Mouse (Mus musculus): ENCODE results near the gene Dna2. TPM values are rescaled to one million over a fixed set of nuclear protein-coding genes. Genes with fewer than 3 reads are reported as not detected.
"Not testable (repeated sequence)": the region's sequence is repeated elsewhere in the genome, so short reads cannot be mapped to it uniquely, and the experiment has no call there.

The Dna2 gene
- 8.3 and 9.7 TPM in 2 replicates for polyA plus RNA-seq (2012)

GRCm38 (mm10) chr10:62946738-62947471 is at the start of gene Dna2:
Gene Dna2 (plus strand): TSS chr10:62947026.
- no peak for TF ChIP-seq GATA1 (IDR thresholded peaks at IDR 0.05; ENCODE audit: low read length)

GRCm38 (mm10) chr10:62897437-62897836 is 49.4 kb upstream of the Dna2 start:
- TF ChIP-seq GATA1 (IDR thresholded peaks at IDR 0.05; ENCODE audit: low read length): no peak

- TF ChIP-seq GATA1 (IDR thresholded peaks at IDR 0.05; ENCODE audit: low read length): no peak
Measured at GRCm38 (mm10) chr10:62898061-62898460, 48.8 kb upstream of the Dna2 start.

GRCm38 (mm10) chr10:62900144-62900543 is 46.7 kb upstream of the Dna2 start:
- TF ChIP-seq GATA1 (IDR thresholded peaks at IDR 0.05; ENCODE audit: low read length): no peak

GRCm38 (mm10) chr10:62901826-62902225 is 45.0 kb upstream of the Dna2 start:
- TF ChIP-seq GATA1 (IDR thresholded peaks at IDR 0.05; ENCODE audit: low read length): no peak

- TF ChIP-seq GATA1 (IDR thresholded peaks at IDR 0.05; ENCODE audit: low read length): no peak
Measured at GRCm38 (mm10) chr10:62902829-62903228, 44.0 kb upstream of the Dna2 start.

GRCm38 (mm10) chr10:62906336-62906735 is 40.5 kb upstream of the Dna2 start:
- TF ChIP-seq GATA1 (IDR thresholded peaks at IDR 0.05; ENCODE audit: low read length): no peak

GRCm38 (mm10) chr10:62908896-62909295 is 37.9 kb upstream of the Dna2 start, which contains the start of gene Tet1:
Gene Tet1 (minus strand): TSS chr10:62908996.
- TF ChIP-seq GATA1 (IDR thresholded peaks at IDR 0.05; ENCODE audit: low read length): not testable (repeated sequence)

- TF ChIP-seq GATA1 (IDR thresholded peaks at IDR 0.05; ENCODE audit: low read length): no peak
Measured at GRCm38 (mm10) chr10:62911120-62911519, 35.7 kb upstream of the Dna2 start.

- no peak for TF ChIP-seq GATA1 (IDR thresholded peaks at IDR 0.05; ENCODE audit: low read length)
Measured at GRCm38 (mm10) chr10:62918985-62919384, 27.8 kb upstream of the Dna2 start.

- no peak for TF ChIP-seq GATA1 (IDR thresholded peaks at IDR 0.05; ENCODE audit: low read length)
Measured at GRCm38 (mm10) chr10:62919925-62920765, 26.7 kb upstream of the Dna2 start, which contains the start of gene Slc25a16. Gene Slc25a16 (plus strand): TSS chr10:62920633.

GRCm38 (mm10) chr10:62920766-62921156 is 26.1 kb upstream of the Dna2 start:
- TF ChIP-seq GATA1 (IDR thresholded peaks at IDR 0.05; ENCODE audit: low read length): no peak

GRCm38 (mm10) chr10:62924096-62924635 is 22.7 kb upstream of the Dna2 start:
- TF ChIP-seq GATA1 (IDR thresholded peaks at IDR 0.05; ENCODE audit: low read length): no peak

- no peak for TF ChIP-seq GATA1 (IDR thresholded peaks at IDR 0.05; ENCODE audit: low read length)
Measured at GRCm38 (mm10) chr10:62932381-62932780, 14.4 kb upstream of the Dna2 start.

GRCm38 (mm10) chr10:62944975-62945580 is 1.7 kb upstream of the Dna2 start:
- TF ChIP-seq GATA1 (IDR thresholded peaks at IDR 0.05; ENCODE audit: low read length): no peak

GRCm38 (mm10) chr10:62948551-62948950 is 1.7 kb downstream of the Dna2 start:
- no peak for TF ChIP-seq GATA1 (IDR thresholded peaks at IDR 0.05; ENCODE audit: low read length)

Data from G1E-ER4 (cell line).